Mouse (Mus musculus): ENCODE measurements around the gene Usp46. TPM values are rescaled to one million over a fixed set of nuclear protein-coding genes. Genes with fewer than 3 reads are reported as not detected.

Usp46 gene
- polyA plus RNA-seq, 2 experiments = 20.0 to 39.1 TPM

DNA sequence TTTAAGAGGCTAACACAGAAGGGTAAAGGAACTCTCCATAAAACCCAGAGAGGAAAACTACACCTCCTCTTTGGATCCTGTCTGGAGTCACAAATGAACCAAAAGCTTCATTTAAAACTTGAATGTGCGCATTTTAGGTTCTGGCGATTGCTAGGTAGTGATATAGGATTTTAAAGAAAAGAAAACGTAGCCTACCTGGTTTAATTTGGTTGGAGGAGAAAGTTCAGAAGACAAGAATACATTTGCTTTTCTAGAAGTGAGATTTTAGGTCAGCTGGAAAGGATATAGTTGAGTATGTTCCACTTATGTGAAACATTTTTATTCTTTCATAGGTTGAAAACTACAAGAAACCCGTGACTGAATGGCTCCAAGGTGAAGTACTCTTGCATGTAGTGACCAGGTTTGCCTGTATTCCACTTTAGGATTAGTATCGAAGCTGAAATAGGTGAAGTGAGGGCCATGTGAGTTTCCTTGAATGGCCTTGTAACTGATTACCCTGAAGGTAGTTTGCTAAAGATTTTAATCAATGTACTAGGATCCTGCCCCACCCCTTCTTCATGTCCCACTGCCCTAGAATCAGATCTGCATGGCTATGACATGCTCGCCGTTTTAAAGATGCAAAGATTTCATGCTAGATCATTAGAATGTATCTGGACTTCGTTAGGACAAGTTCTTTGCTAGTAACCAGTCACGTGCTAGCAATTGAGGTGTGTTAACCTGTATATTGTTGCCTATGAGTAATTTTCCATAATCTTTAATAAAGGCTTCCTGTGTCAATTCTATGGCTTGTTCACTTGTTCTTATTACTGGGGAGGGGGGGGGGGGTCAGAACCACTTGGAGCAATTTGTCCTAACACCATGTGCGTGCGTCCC is 25.6 kb upstream of the Usp46 start:
- Histone ChIP-seq H3K27ac (replicated peaks; ENCODE audit: low read depth, low read length) (peak overlapping the region; percentile 91), H3K36me3 (ENCODE audit: control insufficient read depth, insufficient read depth, low read length) (peaks cover 31% of the 10 kb centered on the region), H3K4me3 (replicated peaks; ENCODE audit: low read length) (peak overlapping the region; percentile 90), H3K9ac (ENCODE audit: low read depth, low read length, severe bottlenecking) (peak overlapping the region; percentile 99), H3K4me1 (ENCODE audit: control insufficient read depth, insufficient read depth, low read length) (peaks cover 13% of the 10 kb centered on the region), H3K4me2 (replicated peaks; ENCODE audit: low read depth, low read length, severe bottlenecking) (peak overlapping the region; percentile 87), H3K27me3 (ENCODE audit: control insufficient read depth, insufficient read depth, low read length) (no peaks in the 10 kb centered on the region), H3K9me3 (ENCODE audit: control insufficient read depth, low read length) (no peaks in the 10 kb centered on the region)
- ATAC-seq (ENCODE audit: low FRiP score, low read depth) = no peak
- DNase-seq (ENCODE audit: low spot score) = no peak
- no peak for TF ChIP-seq POLR2A (IDR thresholded peaks at IDR 0.05; ENCODE audit: borderline replicate concordance, extremely low read depth, insufficient read depth, insufficient read length)
- 15% methylated on average over 11 of the region's 11 CpGs for WGBS

DNA sequence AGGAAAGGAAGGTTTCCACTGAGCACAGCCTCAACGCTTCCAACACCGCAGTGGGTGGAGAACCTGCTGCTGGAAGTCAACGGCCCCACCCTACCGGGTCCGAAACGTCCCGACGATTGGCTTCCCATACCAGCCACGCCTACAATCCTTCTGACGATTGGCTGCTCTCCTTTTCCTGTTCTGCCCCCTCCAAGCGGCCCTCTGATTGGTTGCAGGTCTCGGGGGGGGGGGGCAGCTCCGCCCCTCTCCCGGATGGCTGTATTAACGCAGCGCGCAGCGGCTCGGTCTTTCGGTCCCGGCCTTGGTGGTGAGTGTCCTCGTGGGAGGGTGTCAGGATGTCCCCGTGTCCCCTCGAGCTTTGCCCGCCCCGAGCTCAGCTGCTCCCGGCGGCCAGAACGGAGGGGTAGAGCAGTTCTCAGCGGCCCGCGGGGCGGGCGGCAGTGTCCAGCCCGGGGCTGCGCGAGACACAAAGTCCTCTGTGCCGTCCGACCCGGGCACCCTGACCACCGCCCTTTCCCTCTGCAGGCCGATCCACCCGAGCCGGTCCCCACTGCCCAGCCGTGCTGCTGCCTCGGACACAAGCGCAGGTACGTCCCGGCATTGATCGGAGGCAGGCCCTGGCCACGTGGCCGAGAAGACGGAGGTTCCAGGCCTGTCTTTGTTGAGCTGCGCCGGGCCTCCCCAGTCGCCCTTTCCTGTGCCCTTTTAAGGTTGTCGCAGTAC is 24.8 kb upstream of the Usp46 start:
- under 1% methylated on average over 51 of the region's 57 CpGs for WGBS
- Histone ChIP-seq H3K4me2 (replicated peaks; ENCODE audit: low read depth, low read length, severe bottlenecking) (peak overlapping the region; percentile 87), H3K4me1 (ENCODE audit: control insufficient read depth, insufficient read depth, low read length) (peaks cover 13% of the 10 kb centered on the region), H3K9ac (ENCODE audit: low read depth, low read length, severe bottlenecking) (peak overlapping the region; percentile 99), H3K27ac (replicated peaks; ENCODE audit: low read depth, low read length) (peak overlapping the region; percentile 91), H3K4me3 (replicated peaks; ENCODE audit: low read length) (peak overlapping the region; percentile 90), H3K36me3 (ENCODE audit: control insufficient read depth, insufficient read depth, low read length) (peaks cover 30% of the 10 kb centered on the region), H3K9me3 (ENCODE audit: control insufficient read depth, low read length) (no peaks in the 10 kb centered on the region), H3K27me3 (ENCODE audit: control insufficient read depth, insufficient read depth, low read length) (no peaks in the 10 kb centered on the region)
- peak; percentile 82; the same call in 1 of the 2 replicates for TF ChIP-seq POLR2A (IDR thresholded peaks at IDR 0.05; ENCODE audit: borderline replicate concordance, extremely low read depth, insufficient read depth, insufficient read length)
- ATAC-seq (ENCODE audit: low FRiP score, low read depth) (peak; percentile 99), DNase-seq (ENCODE audit: low spot score) (peak; percentile 99)

DNA sequence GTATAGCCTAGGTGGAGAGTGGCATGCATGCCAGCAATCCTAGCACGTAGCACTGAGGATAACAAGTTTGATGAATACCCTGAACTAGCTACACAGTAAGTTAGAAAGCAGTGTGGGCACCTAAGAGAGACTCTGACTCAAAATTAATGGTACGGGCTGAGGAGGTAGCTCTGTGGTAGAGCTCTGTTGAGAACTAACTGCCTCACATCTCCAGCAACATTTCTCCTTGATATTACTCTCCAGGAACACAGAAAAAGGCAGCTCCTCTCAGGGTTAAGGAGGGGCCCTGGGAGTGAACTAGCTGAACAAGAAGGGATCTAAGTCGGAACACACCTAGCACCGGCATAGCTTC is 24.2 kb upstream of the Usp46 start:
- Histone ChIP-seq H3K9me3 (ENCODE audit: control insufficient read depth, low read length) (no peaks in the 10 kb centered on the region), H3K4me3 (replicated peaks; ENCODE audit: low read length) (peak overlapping the region; percentile 90), H3K27me3 (ENCODE audit: control insufficient read depth, insufficient read depth, low read length) (no peaks in the 10 kb centered on the region), H3K9ac (ENCODE audit: low read depth, low read length, severe bottlenecking) (0 out of 2 replicates have a peak overlapping the region, but pooled peaks have one; percentile 5), H3K27ac (replicated peaks; ENCODE audit: low read depth, low read length) (peak overlapping the region; percentile 13; the same call in 1 of the 2 replicates), H3K4me2 (replicated peaks; ENCODE audit: low read depth, low read length, severe bottlenecking) (peak overlapping the region; percentile 87), H3K4me1 (ENCODE audit: control insufficient read depth, insufficient read depth, low read length) (peaks cover 13% of the 10 kb centered on the region), H3K36me3 (ENCODE audit: control insufficient read depth, insufficient read depth, low read length) (peaks cover 25% of the 10 kb centered on the region)
- ATAC-seq (ENCODE audit: low FRiP score, low read depth) (no peak), DNase-seq (ENCODE audit: low spot score) (no peak)
- TF ChIP-seq POLR2A (IDR thresholded peaks at IDR 0.05; ENCODE audit: borderline replicate concordance, extremely low read depth, insufficient read depth, insufficient read length) = no peak
- 45% methylated on average over 4 of the region's 4 CpGs for WGBS

DNA sequence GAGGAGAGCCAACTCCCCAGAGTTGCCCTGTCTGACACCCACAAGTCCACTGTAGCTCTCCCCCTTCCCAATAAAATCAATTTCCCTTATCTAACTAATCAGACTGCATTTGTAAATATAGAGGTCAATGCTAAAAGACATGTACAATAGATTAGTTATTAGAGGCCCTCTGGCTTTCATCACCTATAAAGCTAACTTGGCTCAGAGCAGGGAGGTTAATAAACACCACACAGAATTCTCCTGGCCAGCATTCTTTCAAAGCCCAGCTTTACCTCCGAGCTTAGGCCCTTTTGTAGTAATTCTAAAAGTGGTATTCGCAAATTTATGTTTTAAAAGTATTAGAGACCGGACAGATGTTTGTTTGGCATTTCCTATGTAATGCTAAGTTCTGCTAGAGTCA is 21.4 kb upstream of the Usp46 start:
- 56% methylated on average over 3 of the region's 3 CpGs for WGBS
- TF ChIP-seq POLR2A (IDR thresholded peaks at IDR 0.05; ENCODE audit: borderline replicate concordance, extremely low read depth, insufficient read depth, insufficient read length) = no peak
- no peak overlapping the region for H3K4me2 ChIP-seq (replicated peaks; ENCODE audit: low read depth, low read length, severe bottlenecking)
- ATAC-seq (ENCODE audit: low FRiP score, low read depth) (no peak), DNase-seq (ENCODE audit: low spot score) (no peak)
- no peak overlapping the region for H3K9ac ChIP-seq (ENCODE audit: low read depth, low read length, severe bottlenecking)
- H3K27ac ChIP-seq (replicated peaks; ENCODE audit: low read depth, low read length) = no peak overlapping the region
- 0 out of 2 replicates have a peak, but pooled peaks cover 4% of the 10 kb centered on the region for H3K36me3 ChIP-seq (ENCODE audit: control insufficient read depth, insufficient read depth, low read length)
- no peaks in the 10 kb centered on the region for H3K9me3 ChIP-seq (ENCODE audit: control insufficient read depth, low read length)
- H3K27me3 ChIP-seq (ENCODE audit: control insufficient read depth, insufficient read depth, low read length) = no peaks in the 10 kb centered on the region
- peaks cover 8% of the 10 kb centered on the region for H3K4me1 ChIP-seq (ENCODE audit: control insufficient read depth, insufficient read depth, low read length)
- H3K4me3 ChIP-seq (replicated peaks; ENCODE audit: low read length) = no peak overlapping the region

DNA sequence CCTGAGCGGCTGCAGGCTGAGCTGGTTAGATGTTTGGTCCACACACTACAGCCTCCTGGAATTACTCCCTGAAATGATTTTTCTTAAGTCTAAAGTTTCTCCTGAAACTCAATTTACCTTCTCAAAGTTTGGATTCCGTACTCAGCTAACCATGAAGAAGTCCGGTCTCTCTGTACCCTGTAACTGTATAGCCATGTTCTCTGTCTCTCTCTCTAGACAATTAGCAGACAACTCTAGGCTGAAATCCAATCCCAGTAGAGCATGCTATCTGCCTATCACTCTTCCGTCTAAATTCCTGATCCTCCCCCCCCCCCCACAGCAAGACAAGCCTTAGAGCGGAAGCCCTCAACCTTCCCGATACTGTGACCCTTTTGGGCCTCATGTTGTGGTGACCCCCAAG is 13.5 kb upstream of the Usp46 start:
- 93% methylated on average over 6 of the region's 6 CpGs for WGBS
- Histone ChIP-seq H3K4me3 (replicated peaks; ENCODE audit: low read length) (no peak overlapping the region), H3K27ac (replicated peaks; ENCODE audit: low read depth, low read length) (no peak overlapping the region), H3K4me2 (replicated peaks; ENCODE audit: low read depth, low read length, severe bottlenecking) (no peak overlapping the region), H3K4me1 (ENCODE audit: control insufficient read depth, insufficient read depth, low read length) (peaks cover 9% of the 10 kb centered on the region; the same call in 1 of the 2 replicates), H3K27me3 (ENCODE audit: control insufficient read depth, insufficient read depth, low read length) (no peaks in the 10 kb centered on the region), H3K9ac (ENCODE audit: low read depth, low read length, severe bottlenecking) (no peak overlapping the region), H3K36me3 (ENCODE audit: control insufficient read depth, insufficient read depth, low read length) (no peaks in the 10 kb centered on the region), H3K9me3 (ENCODE audit: control insufficient read depth, low read length) (no peaks in the 10 kb centered on the region)
- no peak for TF ChIP-seq POLR2A (IDR thresholded peaks at IDR 0.05; ENCODE audit: borderline replicate concordance, extremely low read depth, insufficient read depth, insufficient read length)
- DNase-seq (ENCODE audit: low spot score) = no peak
- no peak for ATAC-seq (ENCODE audit: low FRiP score, low read depth)

Measured in limb, embryonic 14.5 days (tissue).